Mouse (Mus musculus) monocyte, adult 2 months (primary cell): ENCODE measurements around the gene Rnf214.

Experiments
- DNase-seq, 2 experiments: peaks; one replicate each; pipeline ENCODE4 v3.0.0; 2022; ENCODE audit warnings: low spot score in 2 of 2, low read depth in 1 of 2

Gene Rnf214

GRCm38 (mm10) chr9:45818406-45819011 lies 88.2 kb downstream of the Rnf214 start:
- no peak for DNase-seq

GRCm38 (mm10) chr9:45815525-45815924 lies 91.2 kb downstream of the Rnf214 start:
- DNase-seq: no peak

- DNase-seq: no peak
These were observed 91.6 kb downstream of the Rnf214 start for GRCm38 (mm10) chr9:45815113-45815512.
